Mouse (Mus musculus): Measurements from ENCODE around the gene Fgfrl1.

The Fgfrl1 gene

GRCm38 (mm10) chr5:108668387-108668932 lies 23.7 kb upstream of the Fgfrl1 start:
- no peak for DNase-seq (ENCODE audit: low spot score)

- DNase-seq (ENCODE audit: low spot score), result peak; percentile 81
These were observed 22.9 kb upstream of the Fgfrl1 start, which contains the start of gene Dgkq for GRCm38 (mm10) chr5:108668977-108669936. Gene Dgkq (minus strand): TSS chr5:108669672.

- no peak for DNase-seq (ENCODE audit: low spot score)
These were observed 22.2 kb upstream of the Fgfrl1 start for GRCm38 (mm10) chr5:108669986-108670385.

- DNase-seq (ENCODE audit: low spot score), result no peak
These were observed 21.4 kb upstream of the Fgfrl1 start for GRCm38 (mm10) chr5:108670785-108671184.

GRCm38 (mm10) chr5:108671757-108672156 lies 20.4 kb upstream of the Fgfrl1 start:
- DNase-seq (ENCODE audit: low spot score), result no peak

- DNase-seq (ENCODE audit: low spot score), result no peak
These were observed 17.6 kb upstream of the Fgfrl1 start for GRCm38 (mm10) chr5:108674624-108675023.

DNA sequence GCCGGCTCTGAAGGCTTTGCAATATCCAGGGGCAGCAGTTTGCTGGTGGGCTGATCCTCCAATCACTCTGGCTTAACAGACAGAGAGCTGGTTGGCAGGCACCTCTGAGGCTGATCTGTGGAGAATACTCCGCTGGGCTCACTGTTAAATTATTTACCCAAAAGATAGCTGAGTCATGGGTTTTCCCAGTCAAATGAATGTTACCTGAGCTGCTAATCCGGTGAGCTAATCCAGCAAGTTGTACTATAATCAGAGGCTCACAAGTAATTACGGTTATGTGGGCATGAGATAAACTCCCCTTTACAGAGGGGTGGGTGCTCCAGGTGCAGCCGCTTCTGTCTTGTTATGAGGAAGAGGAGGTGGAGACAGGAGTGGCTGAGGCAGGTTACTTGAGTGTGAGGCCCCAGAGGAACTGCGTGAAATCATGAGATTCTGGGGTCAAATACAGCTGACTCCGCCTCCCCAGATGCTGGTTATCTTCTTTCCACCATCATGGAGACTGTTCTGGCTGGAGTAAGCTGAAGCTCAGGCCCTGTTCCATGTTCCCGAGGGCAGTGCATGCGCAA lies 16.8 kb upstream of the Fgfrl1 start, which contains the start of gene Slc26a1:
Gene Slc26a1, minus strand, starts transcription at position 319 of the 566 bp plus-strand sequence.
- DNase-seq (ENCODE audit: low spot score), result no peak

GRCm38 (mm10) chr5:108676772-108677498 lies 15.2 kb upstream of the Fgfrl1 start:
- DNase-seq (ENCODE audit: low spot score), result no peak

- DNase-seq (ENCODE audit: low spot score), result no peak
These were observed 14.4 kb upstream of the Fgfrl1 start for GRCm38 (mm10) chr5:108677605-108678295.

- no peak for DNase-seq (ENCODE audit: low spot score)
These were observed 13.8 kb upstream of the Fgfrl1 start for GRCm38 (mm10) chr5:108678296-108678854.

DNA sequence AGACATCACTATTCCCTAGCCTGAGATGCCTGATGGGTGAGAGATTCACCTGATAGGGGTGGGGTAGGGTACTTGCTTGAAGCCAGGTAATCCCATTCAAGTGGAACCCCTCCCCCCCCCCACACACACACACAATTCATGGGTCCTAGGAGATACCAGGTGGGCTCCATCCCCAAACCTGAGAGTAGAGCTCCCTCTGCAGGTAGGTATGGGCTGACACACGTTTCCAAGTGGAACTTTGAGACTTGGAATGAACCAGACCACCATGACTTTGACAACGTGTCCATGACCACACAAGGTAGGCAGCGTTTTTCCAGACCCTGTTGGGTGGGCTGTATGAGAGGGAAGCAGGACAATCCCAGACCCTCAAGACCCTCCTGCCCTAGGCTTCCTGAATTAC lies 12.3 kb upstream of the Fgfrl1 start:
- DNase-seq (ENCODE audit: low spot score), result no peak

GRCm38 (mm10) chr5:108680871-108681270 lies 11.3 kb upstream of the Fgfrl1 start:
- DNase-seq (ENCODE audit: low spot score), result no peak

- DNase-seq (ENCODE audit: low spot score), result no peak
These were observed 3.1 kb upstream of the Fgfrl1 start for GRCm38 (mm10) chr5:108689091-108689490.

DNA sequence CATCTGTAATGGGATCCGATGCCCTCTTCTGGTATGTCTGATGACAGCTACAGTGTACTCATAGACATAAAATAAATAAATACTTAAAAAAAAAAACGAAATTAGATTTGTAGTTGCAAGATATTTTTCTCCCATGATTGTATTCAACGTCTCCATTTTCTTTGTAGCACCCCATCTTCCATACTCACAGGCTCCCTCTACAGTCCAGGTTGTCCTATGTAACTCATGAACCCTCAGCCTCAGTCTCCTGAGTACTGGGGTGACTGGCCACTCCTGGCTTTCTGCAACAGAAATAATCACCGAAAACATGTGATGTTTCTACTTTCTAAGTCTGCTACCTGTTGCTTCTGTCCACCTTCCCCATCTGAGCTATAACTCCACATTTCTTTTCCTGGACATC lies 1.0 kb upstream of the Fgfrl1 start:
- no peak for DNase-seq (ENCODE audit: low spot score)

GRCm38 (mm10) chr5:108693872-108694288 lies 1.7 kb downstream of the Fgfrl1 start:
- DNase-seq (ENCODE audit: low spot score), result peak; percentile 56

DNA sequence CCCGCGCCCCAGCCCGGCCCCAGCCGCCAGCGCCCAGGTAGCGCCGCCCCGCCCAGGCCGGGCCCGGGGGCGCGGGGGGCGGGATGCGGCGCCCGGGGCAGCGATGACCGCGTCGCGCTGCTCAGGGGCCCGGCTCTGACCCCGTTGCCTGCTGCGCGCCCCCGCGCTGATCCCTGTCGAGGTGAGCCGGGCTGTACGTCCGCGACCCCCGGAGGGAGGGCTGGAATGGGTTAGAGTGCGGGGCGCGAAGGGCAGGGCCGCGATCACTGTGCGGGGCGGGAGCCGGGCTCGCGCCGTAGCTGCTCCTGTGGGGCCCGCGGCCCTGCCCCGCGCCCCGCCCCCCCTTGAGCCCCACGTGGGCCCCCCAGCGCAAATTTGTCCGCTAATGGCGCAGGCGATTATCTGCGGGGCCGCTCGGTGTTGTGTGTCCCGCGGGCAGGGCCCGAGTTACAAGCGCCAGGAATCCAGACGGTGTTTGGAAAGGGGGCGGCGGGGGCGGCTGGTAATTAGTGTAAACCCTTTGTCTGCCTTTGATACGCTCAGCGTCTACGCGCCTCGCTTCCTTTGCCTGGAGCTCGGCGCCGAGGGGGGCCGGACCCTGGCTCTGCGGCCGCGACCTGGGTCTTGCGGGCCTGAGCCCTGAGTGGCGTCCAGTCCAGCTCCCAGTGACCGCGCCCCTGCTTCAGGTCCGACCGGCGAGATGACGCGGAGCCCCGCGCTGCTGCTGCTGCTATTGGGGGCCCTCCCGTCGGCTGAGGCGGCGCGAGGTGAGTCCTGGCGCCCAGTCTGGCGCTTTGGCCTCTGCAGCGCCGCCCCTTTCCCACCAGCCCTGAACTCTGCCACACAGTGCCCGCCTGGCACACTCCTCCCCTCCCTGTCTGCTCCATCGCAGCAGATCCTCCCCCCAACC lies 2.4 kb downstream of the Fgfrl1 start:
- no peak for DNase-seq (ENCODE audit: low spot score)

DNA sequence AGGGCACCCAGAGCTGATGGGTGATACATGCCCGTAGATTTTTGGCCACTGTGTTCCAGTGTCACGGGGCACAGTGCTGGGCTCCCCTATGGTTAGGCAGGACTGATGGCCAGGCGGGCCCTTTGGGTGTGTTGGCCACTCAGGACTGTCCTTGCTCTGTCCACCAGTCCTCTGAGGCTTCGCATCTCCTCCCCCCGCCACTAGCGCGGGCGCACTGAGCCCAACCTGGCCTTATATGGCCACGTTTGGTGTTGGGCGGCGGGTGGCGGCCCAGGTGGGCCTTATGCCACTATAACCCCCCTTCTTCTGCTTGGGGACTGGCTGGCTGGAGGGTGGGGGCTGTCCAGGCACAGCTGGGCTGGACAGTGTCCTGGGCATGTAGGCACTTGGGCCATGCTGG lies 3.7 kb downstream of the Fgfrl1 start:
- no peak for DNase-seq (ENCODE audit: low spot score)

DNA sequence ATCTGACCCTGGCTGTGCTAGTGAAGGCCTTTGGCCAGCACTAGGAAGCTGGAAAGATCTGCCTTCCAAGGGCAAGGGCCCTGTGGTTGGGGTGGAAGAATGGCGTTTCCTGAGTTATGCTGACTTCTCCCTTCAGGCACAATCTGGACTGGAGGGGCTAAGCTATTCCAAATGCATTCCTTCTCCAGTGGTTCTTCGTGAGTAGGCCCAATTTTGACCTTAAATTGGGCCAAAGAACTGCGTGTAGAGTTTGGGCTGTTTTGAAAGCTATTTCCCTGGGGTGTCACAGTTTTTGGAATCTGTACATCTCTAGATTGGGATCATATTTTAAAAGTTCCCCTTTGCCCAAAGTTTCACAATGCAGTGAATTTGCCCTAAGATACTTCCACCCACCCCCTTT lies 4.4 kb downstream of the Fgfrl1 start:
- no peak for DNase-seq (ENCODE audit: low spot score)

- DNase-seq (ENCODE audit: low spot score), result no peak
These were observed 5.2 kb downstream of the Fgfrl1 start for GRCm38 (mm10) chr5:108697341-108697753.

DNA sequence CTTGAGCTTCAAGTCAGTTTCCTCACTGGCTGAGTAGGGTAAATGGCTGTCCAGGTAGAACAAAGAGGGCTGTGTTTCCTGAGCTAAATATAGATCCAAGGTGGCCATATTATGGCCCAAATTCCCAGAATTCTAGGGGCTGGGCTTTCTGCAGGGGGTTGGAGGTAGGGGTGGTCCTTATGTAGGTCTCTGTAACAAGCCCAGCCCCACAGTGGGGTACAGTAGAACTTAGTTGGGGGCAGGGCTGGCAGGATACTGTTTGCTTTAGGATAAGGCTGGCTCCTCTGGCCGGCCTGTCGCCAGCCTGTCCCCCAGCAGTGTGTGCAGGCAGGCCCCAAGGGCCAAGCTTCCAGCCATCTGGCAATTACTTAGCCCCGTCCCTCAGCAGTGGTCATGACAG lies 8.2 kb downstream of the Fgfrl1 start:
- DNase-seq (ENCODE audit: low spot score), result no peak
